Mouse (Mus musculus): ENCODE measurements around the gene Gli3.

The Gli3 gene

DNA sequence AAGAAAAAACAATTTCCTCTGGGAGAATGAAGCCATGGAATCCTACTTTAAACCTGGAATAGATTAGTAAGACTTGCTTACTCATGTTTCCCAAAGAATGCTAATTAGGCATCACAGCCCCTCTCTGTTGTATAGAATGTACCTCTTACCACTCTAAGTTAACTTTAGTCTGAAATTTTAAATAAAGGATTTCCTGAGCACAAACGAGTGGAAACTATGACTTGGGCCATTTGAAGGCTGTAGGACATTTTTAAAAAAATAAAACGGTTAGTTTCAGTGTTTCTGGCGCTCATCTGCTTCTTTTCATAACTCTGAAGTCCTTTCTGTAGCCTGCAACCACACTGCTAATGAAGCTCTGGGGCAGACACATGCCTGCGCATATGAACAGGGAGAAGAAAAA, 83.2 kb downstream of the Gli3 start:
- intact Hi-C loops (cut with DNase I) = loop anchor here (10.0 kb wide), 1 partner anchor 81 kb away; the partner anchor contains the start of gene Gli3

DNA sequence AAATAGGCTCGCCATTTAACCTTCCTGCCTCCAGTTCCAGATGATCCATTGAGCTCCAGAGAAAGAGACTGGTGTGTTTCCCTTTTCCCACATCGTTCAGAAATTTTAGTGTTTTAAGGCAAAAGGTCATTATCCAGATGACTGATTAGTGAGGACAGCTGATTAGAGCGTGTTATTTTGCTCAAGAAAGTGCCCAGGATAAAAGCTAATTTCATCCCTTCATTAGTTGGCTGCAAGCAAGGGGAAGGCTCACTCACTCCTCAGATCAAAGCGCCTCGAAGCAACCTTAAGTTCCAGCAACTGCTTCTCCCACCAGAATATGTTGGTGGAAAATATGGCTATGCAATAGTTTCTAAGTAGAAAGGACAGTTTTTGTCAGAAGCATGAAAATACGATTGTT, 86.4 kb downstream of the Gli3 start:
- intact Hi-C loops (cut with DNase I) = loop anchor here (10.0 kb wide), 1 partner anchor 85 kb away; the partner anchor contains the start of gene Gli3

GRCm38 (mm10) chr13:15550027-15550602, 87.1 kb downstream of the Gli3 start:
- intact Hi-C loops (cut with DNase I) = no loop called here

GRCm38 (mm10) chr13:15550731-15551130, 87.7 kb downstream of the Gli3 start:
- intact Hi-C loops (cut with DNase I) = no loop called here

GRCm38 (mm10) chr13:15552009-15552408, 89.0 kb downstream of the Gli3 start:
- intact Hi-C loops (cut with DNase I) = no loop called here

DNA sequence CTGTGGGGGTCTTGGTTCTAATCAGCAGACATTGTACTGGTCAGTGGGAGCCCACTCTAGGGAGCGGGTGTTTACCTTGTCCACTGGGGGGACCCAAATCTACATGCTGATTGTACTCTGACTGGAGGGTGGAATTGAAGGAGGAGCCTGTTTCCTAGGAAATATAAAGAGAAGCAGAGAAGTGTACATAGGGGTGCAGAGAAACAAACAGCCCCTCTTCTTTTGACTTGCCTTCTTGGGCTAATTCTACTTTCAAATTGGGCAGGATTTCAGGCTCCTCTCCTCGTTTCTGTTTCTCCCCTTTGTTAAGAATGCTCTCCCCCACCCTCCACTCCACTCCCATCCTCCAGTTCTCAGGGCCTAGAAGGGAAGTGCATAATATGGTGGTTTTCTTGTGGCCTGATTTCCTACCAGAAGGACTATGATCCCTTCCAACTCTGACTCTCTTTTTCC, 93.6 kb downstream of the Gli3 start:
- intact Hi-C loops (cut with DNase I) = no loop called here

GRCm38 (mm10) chr13:15561441-15561840, 98.4 kb downstream of the Gli3 start:
- intact Hi-C loops (cut with DNase I) = no loop called here

DNA sequence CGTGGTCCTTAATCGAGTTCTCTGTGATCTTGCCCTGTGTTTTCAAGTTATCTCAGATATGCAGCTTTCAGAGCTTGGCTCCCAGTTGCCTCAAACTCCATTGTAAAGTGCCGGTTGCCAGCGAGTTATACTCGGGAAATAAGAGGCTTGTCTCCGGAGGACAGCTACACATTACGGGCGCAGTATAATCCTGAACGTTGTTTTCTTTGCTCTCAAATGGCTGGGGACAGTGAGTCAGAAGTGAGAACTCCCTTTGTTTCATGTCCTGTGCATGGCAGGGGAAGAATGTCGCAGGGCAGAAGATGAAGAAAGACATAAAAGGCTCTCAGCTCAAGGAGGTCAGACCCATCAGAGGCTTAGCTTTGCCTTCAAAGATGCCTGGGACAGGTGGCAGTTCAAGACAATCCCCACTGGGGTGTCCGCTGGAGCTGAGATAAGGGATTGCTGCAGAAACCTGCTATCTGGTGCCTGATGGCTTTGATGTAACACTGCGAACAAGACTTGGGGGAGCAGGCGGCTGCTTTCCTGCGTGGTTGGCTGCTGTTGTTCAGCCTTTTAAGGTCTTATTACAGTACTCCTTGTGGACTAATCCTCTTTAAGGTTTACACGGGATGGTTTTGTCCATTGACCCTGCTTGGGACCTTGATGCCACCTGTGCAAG, 108.0 kb downstream of the Gli3 start:
- intact Hi-C loops (cut with DNase I) = no loop called here

DNA sequence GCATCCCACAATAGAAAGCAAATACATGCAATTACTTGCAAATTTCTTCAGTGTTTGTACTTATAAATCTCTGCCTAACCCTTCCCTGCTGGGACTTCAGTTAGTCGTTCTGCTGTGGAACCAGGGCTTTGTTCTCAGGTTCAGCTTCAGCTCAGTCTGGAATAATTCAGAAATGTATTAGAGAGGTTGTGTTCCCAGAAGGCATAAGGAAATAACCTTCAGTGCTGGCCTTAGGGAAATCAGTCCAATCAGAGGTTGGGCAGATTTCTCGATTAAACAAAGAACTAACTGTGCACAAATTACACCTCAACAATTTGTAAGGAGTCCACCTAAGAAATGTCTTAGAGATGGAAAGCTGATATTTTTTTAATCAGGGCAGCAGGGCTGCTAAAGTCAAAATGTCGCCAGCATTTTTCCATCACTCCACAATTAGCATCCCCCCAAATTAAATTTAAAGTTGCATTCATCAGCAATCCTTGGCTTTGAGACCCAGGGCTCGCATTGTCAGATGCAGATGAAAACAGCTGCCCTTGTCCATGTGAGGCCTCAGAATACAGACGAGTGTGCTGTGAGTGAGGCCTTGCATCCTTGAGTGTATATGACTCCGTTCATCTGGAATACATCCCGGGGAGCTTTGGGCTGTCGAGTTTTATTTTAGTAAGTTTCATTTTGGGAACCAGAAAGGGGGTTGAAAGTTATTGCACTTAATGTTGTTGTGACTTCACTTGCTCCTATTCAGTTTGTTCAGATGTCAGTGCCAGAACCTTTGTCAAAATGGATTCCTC, 114.3 kb downstream of the Gli3 start:
- intact Hi-C loops (cut with DNase I) = no loop called here

DNA sequence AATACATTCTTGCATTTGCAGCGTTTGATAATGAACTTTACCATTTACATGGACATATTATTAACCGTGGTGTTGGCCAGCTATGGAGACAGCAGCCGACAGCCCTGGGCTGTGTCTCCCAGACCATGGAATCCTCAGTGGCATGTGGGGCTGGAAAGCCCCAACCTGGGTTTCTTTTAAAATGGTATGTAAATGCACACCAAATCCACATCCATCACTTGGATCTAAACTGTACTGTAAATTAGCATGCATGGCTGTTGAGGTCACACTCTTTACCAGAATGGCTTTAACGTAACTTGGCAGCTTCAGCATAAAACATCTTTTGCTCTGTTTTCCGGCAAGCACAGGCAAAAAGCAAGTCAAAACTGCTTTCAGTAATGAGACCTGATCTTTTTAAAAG, 117.4 kb downstream of the Gli3 start:
- intact Hi-C loops (cut with DNase I) = no loop called here

DNA sequence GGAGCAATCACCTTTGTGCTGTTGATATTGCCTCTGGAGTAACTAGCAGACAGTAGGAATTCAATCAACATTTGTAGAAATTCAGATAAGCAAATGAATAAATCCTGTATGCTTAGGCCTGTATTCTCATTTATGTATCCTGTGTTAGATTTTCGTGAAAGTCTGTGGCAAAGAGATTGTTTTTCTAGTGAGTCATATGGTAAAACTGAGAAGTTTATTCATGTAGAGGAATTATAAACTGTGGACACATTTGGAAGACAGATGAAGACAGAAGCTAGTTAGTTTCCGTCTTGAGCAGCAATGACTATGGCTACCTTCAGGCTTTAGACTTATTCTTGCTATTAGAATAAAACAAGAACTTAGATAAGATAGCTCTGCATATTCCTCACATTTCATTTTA, 122.9 kb downstream of the Gli3 start:
- intact Hi-C loops (cut with DNase I) = no loop called here

DNA sequence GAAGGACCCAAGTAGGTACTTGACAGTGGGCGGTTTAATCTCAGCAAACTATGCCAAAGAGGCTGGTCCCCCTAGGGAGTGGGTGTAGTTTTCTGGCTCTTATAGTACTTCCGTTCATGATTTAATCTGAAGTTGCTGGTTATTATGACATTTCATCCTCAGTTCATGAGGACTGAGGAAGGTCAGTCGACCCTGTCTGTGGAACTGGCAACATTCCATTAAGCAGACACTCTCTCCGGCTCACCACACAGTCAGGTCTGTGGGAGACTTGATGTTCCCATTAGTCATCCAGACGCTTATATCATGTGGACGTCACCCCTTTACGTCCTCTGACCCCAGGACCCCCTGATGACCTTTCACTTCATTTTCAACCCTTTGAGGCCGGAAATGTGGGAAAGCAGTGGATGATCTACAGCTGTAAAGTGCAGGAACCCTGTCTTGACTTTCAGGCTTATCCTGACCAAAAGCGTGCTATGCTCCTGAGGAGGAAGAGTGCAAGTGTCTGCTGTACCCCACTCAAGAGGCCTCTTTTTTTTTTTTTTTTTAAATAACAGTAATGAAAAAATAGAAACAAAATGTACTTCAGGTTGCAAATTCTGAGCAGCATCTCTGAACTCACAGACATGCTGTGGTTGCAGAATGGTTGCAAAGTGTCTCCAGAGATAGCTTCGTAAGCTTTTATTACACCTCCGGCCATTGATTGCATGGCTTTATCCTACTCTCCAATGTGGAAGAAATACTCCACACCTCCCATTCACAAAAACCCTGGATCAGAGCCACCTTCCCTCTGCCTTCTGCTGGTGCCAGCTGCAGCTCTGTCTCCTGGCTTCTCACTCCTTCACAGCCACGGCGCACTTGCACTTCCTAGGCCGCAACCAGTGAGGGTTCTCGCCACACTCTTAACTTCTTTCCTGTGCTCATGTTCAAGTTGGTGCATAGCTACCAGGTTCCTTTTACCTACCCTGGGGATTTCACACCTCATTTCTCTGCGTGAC, 125.5 kb downstream of the Gli3 start:
- intact Hi-C loops (cut with DNase I) = no loop called here

DNA sequence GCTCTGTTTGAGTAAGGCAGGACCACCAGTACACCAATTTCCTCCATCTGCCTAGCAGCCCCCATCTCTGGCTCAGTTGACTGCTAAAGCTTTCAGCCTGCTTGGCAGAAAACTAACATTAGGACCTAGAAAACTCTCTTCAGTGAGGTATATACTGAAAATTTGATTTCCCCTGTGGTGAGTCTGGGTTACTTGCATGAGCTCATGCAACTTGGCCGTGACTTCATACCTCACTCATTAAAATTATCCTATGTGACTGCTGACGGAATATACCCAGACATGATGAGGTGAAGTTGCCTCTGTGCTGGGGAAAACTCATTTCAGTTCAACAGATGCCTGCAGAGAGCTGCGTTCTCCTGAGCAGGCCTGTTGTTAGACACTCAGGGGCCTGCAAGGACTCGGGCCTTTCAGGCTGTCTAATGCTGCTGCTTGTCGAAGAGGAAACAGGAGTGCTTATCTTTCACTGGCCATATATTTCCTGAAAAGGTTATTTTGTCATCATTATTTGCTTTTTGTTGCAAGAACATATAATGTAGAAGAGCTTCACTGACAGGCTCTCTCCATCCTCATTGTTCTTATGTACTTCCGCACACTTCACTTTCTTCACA, 127.4 kb downstream of the Gli3 start:
- intact Hi-C loops (cut with DNase I) = no loop called here

- intact Hi-C loops (cut with DNase I) = no loop called here
Measured at GRCm38 (mm10) chr13:15596667-15597066, 133.6 kb downstream of the Gli3 start.

DNA sequence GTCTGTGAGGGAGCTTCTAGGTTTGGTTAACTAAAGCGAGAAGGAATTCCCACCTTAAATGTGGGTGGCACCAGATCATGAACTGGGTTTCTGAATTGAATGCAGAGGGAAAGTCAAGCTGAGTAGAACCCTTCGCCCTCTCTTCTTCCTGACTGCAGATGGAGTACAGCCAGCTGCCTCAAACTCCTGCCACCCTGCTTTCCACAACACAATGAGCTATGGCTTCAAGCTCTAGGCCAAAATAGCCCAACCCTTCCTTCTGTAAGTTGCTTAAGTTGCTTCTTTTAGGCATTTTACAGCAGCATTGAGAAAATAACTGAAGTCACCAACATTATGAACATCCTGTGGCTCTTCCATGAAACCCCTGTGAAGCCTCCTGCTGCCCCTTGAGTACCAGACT, 136.7 kb downstream of the Gli3 start:
- intact Hi-C loops (cut with DNase I) = no loop called here

DNA sequence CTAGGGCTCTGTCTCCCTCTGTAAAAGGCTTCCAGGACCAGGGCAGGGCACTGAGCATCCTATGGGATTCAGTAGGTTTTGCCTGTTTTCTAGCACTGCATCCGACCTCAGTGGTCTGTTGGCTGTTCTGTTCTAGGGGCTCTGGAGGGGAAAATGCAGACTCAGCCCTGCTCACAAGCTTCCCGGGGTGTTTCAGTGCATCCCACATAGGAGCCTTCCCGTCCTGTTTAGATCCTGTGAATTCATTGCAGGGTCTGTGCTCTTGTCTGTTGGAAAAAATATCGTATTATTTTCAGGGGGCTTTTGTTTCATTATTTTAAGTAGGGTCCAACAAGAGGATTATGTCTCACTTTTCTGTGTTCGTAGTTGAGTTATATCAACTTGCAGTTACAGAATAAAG, 139.1 kb downstream of the Gli3 start:
- intact Hi-C loops (cut with DNase I) = no loop called here

DNA sequence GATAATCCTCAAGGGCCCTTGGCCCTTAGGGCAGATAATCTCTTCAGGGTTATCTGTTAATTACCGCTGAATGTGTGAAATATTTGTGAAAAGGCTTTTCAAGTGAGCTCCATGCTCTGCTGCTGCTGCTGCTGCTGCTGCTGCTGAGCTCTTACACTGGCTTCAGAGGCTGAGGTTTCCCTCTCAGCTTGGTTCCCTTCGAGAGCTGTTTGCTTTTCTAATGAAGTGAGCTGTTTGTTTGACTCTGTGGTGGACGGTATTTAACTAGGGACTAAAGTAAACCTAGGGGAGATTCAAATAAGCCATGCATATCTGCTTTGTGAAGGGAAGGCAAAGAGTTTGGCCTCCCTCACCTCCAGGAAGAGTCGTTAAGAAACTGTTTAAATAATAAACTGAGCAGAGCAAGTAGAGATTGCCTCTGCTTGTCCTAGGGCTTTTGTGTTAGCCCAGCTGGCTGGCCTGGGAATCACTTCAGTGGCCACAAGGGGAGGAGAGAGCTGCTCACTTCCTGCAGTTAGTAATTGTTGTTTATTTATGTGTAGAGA, 139.7 kb downstream of the Gli3 start:
- intact Hi-C loops (cut with DNase I) = no loop called here

DNA sequence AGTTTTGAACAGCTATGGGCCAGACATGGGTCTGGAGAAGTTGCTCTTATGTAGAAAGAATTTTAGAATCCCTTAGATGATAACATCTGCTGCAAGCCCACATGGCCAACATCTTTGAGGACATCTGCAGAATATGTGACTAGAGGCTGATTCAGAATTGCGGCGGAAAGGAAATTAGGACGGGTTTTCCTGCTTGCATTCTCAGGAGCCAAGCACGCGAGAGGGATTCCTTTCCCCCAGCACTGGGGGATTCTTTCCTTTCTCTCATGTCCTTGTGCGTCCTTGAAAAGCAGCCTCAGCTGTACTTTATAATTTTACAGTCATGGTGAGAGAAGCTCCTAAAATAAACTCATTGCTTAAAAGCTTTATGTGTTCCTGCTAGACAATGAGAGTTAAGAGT, 141.0 kb downstream of the Gli3 start:
- intact Hi-C loops (cut with DNase I) = no loop called here

- intact Hi-C loops (cut with DNase I) = no loop called here
Measured at GRCm38 (mm10) chr13:15617423-15617822, 154.4 kb downstream of the Gli3 start.

DNA sequence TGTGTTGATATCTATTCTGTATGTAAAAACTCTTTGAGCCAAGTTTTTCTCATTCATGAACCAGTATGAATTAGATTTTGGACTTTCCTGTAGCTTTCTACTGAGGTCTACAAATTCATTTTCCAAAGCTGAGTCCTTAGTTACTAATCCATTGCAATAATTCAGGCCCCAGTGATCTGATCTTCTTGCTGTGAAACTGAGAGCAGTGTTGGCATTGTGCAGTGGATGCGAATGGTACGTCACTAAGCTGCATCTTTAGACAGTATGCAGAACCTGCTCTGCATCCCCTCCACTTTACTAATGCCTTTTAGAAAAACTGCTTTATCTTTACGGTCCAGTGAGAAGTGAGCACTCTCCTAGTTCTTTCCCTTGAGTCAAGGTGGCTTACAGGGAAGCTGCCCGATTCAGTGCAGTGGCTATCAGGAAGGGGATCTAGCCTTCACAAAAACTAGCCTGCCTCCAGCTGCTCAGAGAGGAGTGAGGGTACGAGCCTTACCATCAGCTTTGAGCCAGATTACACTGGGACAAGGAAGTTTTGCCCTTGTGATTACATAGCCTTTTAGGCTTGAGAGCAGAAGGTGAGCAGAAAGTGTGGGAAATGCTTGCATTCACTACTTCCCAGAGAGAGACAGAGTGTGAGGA, 155.1 kb downstream of the Gli3 start:
- intact Hi-C loops (cut with DNase I) = no loop called here
